Mouse (Mus musculus): ENCODE results near the gene Parn.

GRCm38 (mm10) chr16:13714910-13715309, 46.9 kb upstream of the Parn start:
- no peak for TF ChIP-seq CTCF (IDR thresholded peaks at IDR 0.05; ENCODE audit: control insufficient read depth, insufficient read depth, low read length)
- TF ChIP-seq POLR2A (IDR thresholded peaks at IDR 0.05; ENCODE audit: borderline replicate concordance, control insufficient read depth, low read depth, low read length) = no peak
